Mouse (Mus musculus) myocyte (in vitro differentiated cells): ENCODE measurements around the gene Trpt1.

Experiments
- CEBPB ChIP-seq: IDR thresholded peaks from 2 replicates; pipeline ENCODE4 v1.6.1; 2011; ENCODE audit warnings: mild to moderate bottlenecking, moderate library complexity; ENCODE audit not compliant: poor library complexity, insufficient read depth, severe bottlenecking
- E2F4 ChIP-seq: IDR thresholded peaks from one replicate; pipeline ENCODE4 v1.6.1; 2011; ENCODE audit warnings: mild to moderate bottlenecking, control low read depth, moderate library complexity; ENCODE audit not compliant: insufficient read depth
- MAX ChIP-seq: IDR thresholded peaks from one replicate; pipeline ENCODE4 v1.6.1; 2011; ENCODE audit warnings: low read depth, mild to moderate bottlenecking, control low read depth
- MYOG ChIP-seq, 3 experiments: IDR thresholded peaks; one replicate each; pipeline ENCODE4 v1.6.1; 2011; ENCODE audit warnings: control low read depth in 2 of 3, low read depth in 2 of 3, mild to moderate bottlenecking in 2 of 3; ENCODE audit not compliant: insufficient read length in 2 of 3, control insufficient read depth in 1 of 3, insufficient read depth in 1 of 3
- POLR2A ChIP-seq: IDR thresholded peaks from one replicate; pipeline ENCODE4 v1.6.1; 2011; ENCODE audit warnings: low read depth, mild to moderate bottlenecking, control low read depth, moderate library complexity; ENCODE audit not compliant: insufficient read length
- POLR2AphosphoS2 ChIP-seq: IDR thresholded peaks from one replicate; pipeline ENCODE4 v1.6.1; 2011; ENCODE audit warnings: low read depth, control low read depth; ENCODE audit not compliant: insufficient read length
- SRF ChIP-seq: IDR thresholded peaks from one replicate; pipeline ENCODE4 v1.6.1; 2011; ENCODE audit warnings: low read depth; ENCODE audit not compliant: control insufficient read depth, insufficient read length
- TCF12 ChIP-seq: IDR thresholded peaks from one replicate; pipeline ENCODE4 v1.6.1; 2011; ENCODE audit warnings: mild to moderate bottlenecking, control low read depth; ENCODE audit not compliant: poor library complexity, insufficient read depth, severe bottlenecking
- TCF3 ChIP-seq: IDR thresholded peaks from one replicate; pipeline ENCODE4 v1.6.1; 2011; ENCODE audit warnings: low read depth, control low read depth; ENCODE audit not compliant: insufficient read length
- USF1 ChIP-seq: IDR thresholded peaks from one replicate; pipeline ENCODE4 v1.6.1; 2011; ENCODE audit warnings: low read depth, mild to moderate bottlenecking, control low read depth, moderate library complexity

GRCm38 (mm10) chr19:6973581-6974190, 22.2 kb upstream of the Trpt1 start:
- TF ChIP-seq SRF: no peak
- TF ChIP-seq POLR2A: no peak
- no peak for TF ChIP-seq MAX
- no peak for TF ChIP-seq TCF3
- no peak for TF ChIP-seq TCF12
- no peak for TF ChIP-seq CEBPB
- no peak for TF ChIP-seq MYOG (IDR thresholded peaks at IDR 0.05; ENCODE audit: control insufficient read depth in 1 of 3, insufficient read depth in 1 of 3, insufficient read length in 2 of 3, low read depth in 2 of 3)
- TF ChIP-seq POLR2AphosphoS2: no peak
- TF ChIP-seq E2F4: no peak
- no peak for TF ChIP-seq USF1
